Mouse (Mus musculus) forebrain, embryonic 12.5 days (tissue): ENCODE results near the gene Map3k21. TPM values are rescaled to one million over a fixed set of nuclear protein-coding genes. Genes with fewer than 3 reads are reported as not detected.

Experiments used
- ATAC-seq: fragments of 200-750 bp; cut with Nextera tagmentation; 2 replicates; pipeline ENCODE4 v1.8.0; 2017; ENCODE audit warnings: moderate TSS enrichment; ENCODE audit not compliant: low FRiP score
- H3K27ac ChIP-seq: fragments of 300-500 bp; sonication (generic); 2 replicates; pipeline ENCODE4 v1.5.1; 2016; ENCODE audit warnings: mild to moderate bottlenecking
- H3K27me3 ChIP-seq: fragments of 300-500 bp; sonication (generic); 2 replicates; pipeline ENCODE4 v1.6.1; 2016; ENCODE audit warnings: mild to moderate bottlenecking
- H3K36me3 ChIP-seq: fragments of 300-500 bp; sonication (generic); replicated peaks from 2 replicates; pipeline ENCODE4 v1.6.1; 2016; ENCODE audit warnings: mild to moderate bottlenecking
- H3K4me1 ChIP-seq: fragments of 300-500 bp; sonication (generic); 2 replicates; pipeline ENCODE4 v1.6.1; 2016
- H3K4me2 ChIP-seq: fragments of 300-500 bp; sonication (generic); 2 replicates; pipeline ENCODE4 v1.6.1; 2016; ENCODE audit warnings: mild to moderate bottlenecking, moderate library complexity
- H3K4me3 ChIP-seq: fragments of 300-500 bp; sonication (generic); replicated peaks from 2 replicates; pipeline ENCODE4 v1.5.1; 2016; ENCODE audit warnings: mild to moderate bottlenecking
- H3K9ac ChIP-seq: fragments of 300-500 bp; sonication (generic); 2 replicates; pipeline ENCODE4 v1.6.1; 2016; ENCODE audit warnings: mild to moderate bottlenecking
- H3K9me3 ChIP-seq: fragments of 300-500 bp; sonication (generic); 2 replicates; pipeline ENCODE4 v1.6.1; 2016
- WGBS: fragments of 180-500 bp; shearing (Covaris S2); methylation state at CpG from one replicate; pipeline ENCODE4 v1.1.7; 2016; 5-methylcytosine and 5-hydroxymethylcytosine counted together
- polyA plus RNA-seq: library from polyadenylated mRNA; unstranded; fragments of >200 nt; fragmentation: Nextera tagmentation; extraction: Ambion mirVana; gene quantifications from 2 replicates; pipeline ENCODE4 v1.2.1, GENCODE M21; 2016

Gene Map3k21
- polyA plus RNA-seq, 1 experiment from 2014 or later, result 0.08 TPM

DNA sequence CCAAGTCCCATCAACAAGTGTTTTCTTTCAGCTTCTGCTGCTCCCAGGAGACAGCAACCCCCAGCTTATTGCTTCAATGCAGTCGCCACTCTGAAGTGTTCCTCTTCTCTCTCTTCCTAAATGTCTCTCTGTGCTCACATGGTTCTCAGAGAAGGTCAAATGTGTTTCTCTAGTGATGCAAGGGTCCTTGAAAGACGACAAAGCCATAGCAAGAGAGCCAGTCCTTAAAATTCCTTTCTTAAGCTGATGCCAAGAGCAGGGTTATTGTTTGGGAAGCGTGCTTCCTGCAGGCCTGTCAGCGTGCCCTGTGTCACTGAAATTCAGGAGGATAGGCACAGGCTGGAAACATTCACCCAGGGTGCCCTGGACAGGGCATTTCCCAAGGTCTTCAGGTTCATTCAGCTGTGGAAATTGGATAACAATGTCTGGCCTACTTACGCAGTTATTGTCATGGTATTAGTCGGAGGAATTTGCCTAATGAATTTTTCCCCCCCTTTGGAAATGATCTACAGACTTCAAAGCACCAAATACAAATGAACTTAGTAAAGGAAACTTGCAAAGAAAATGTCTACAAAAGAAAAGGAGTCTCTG, 76.8 kb downstream of the Map3k21 start:
- Histone ChIP-seq H3K4me3 (no peak overlapping the region), H3K27ac (no peak overlapping the region), H3K4me2 (no peak overlapping the region), H3K9me3 (no peaks in the 10 kb centered on the region), H3K36me3 (no peaks in the 10 kb centered on the region), H3K27me3 (0 out of 2 replicates have a peak, but pooled peaks cover 1% of the 10 kb centered on the region), H3K9ac (no peak overlapping the region), H3K4me1 (peaks cover 17% of the 10 kb centered on the region)
- WGBS, result 10% methylated on average over 6 of the region's 6 CpGs
- ATAC-seq, result no peak

DNA sequence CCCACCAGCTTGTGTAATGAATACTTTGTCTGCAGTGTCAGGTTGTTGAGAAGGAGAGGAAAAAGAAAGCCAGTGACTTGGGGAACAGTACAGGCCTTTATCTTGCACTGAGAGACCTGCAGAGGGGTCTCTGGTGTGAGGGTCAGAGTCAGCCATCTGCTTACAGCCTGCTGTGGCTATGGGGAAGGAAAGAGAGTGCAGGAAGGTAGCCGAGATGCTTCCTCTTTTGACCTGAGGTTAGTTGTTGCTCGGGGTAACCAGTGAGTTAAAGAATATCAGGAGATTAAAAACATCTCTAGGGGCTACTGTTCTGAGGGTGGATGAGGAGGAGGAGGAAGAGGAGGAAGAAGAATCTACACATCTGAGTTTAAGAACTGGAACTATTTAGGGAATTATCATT, 77.7 kb downstream of the Map3k21 start:
- Histone ChIP-seq H3K27ac (no peak overlapping the region), H3K27me3 (peaks cover 10% of the 10 kb centered on the region), H3K4me3 (no peak overlapping the region), H3K4me1 (peaks cover 17% of the 10 kb centered on the region), H3K4me2 (no peak overlapping the region), H3K9ac (no peak overlapping the region), H3K9me3 (no peaks in the 10 kb centered on the region), H3K36me3 (no peaks in the 10 kb centered on the region)
- no peak for ATAC-seq
- WGBS, result 58% methylated on average over 2 of the region's 2 CpGs

DNA sequence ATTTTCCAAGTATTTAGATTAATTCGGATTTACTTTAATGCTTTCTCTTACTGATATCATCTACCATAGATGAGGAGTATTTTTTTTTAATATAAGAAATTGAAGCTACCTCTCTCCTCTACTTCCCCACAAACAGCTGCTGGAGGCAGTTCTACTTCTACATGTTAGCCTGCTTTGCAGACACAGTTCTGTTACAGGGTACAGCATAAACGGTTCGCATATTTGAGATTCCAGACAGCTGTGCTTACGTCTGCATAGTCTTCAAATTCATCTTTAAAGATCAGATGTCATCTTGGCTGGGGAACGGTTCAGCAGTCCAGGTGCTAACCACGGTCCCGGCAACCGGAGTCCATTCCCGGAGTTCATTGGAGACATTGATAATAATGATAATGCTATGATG, 83.4 kb downstream of the Map3k21 start:
- no peak overlapping the region for H3K4me3 ChIP-seq
- ATAC-seq, result no peak
- WGBS, result 80% methylated on average over 9 of the region's 9 CpGs

DNA sequence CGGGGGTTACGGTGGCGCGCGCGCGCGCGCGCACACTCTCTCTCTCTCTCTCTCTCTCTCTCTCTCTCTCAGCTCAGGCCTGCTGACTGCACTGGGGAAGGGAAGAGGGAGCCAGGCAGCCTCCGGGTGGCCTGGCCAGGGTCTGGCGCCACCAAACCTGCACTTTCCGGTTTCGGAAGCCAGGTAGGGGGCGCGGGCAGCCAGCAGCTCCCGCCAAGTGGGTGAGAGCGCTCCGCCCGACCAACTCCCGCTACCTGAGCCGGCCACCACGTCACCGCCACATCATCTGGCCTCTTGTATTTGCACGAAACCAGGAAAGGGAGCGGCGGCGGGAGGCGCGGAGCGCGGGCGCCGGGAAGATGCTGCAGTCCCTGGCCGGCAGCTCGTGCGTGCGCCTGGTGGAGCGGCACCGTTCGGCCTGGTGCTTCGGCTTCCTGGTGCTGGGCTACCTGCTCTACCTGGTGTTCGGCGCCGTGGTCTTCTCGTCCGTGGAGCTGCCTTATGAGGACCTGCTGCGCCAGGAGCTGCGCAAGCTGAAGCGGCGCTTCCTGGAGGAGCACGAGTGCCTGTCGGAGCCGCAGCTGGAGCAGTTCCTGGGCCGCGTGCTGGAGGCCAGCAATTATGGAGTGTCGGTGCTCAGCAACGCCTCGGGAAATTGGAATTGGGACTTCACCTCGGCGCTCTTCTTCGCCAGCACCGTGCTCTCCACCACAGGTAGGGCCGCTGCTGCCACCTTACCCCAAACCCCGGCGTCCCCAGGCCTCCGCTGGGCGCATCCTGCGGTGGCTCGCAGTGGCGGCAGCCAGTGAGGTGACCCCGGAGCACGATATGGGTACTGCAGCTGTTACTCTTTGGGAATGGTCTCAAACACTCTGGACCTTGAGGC, 85.1 kb downstream of the Map3k21 start, which contains the start of gene Kcnk1:
Gene Kcnk1 (plus strand): TSS at position 70 of the 886 bp plus-strand sequence.
- H3K36me3 ChIP-seq, result no peaks in the 10 kb centered on the region
- peak within 1 kb of the TSS; percentile 91 for H3K4me2 ChIP-seq
- peaks cover 57% of the 10 kb centered on the region for H3K27me3 ChIP-seq
- peak; percentile 79 for ATAC-seq
- 0 out of 2 replicates have a peak within 1 kb of the TSS, but pooled peaks have one; percentile 31 for H3K27ac ChIP-seq
- H3K9ac ChIP-seq, result peak within 1 kb of the TSS; percentile 66
- H3K4me1 ChIP-seq, result peaks cover 23% of the 10 kb centered on the region
- no peaks in the 10 kb centered on the region for H3K9me3 ChIP-seq
- WGBS, result under 1% methylated on average over 73 of the region's 73 CpGs
- peak within 1 kb of the TSS; percentile 59 for H3K4me3 ChIP-seq

More for the DNA sequence above, 83.4 kb downstream of the Map3k21 start:
- Histone ChIP-seq H3K27ac (no peak overlapping the region), H3K4me2 (no peak overlapping the region), H3K27me3 (peaks cover 57% of the 10 kb centered on the region), H3K9ac (no peak overlapping the region), H3K4me1 (peaks cover 23% of the 10 kb centered on the region), H3K9me3 (no peaks in the 10 kb centered on the region), H3K36me3 (no peaks in the 10 kb centered on the region)

DNA sequence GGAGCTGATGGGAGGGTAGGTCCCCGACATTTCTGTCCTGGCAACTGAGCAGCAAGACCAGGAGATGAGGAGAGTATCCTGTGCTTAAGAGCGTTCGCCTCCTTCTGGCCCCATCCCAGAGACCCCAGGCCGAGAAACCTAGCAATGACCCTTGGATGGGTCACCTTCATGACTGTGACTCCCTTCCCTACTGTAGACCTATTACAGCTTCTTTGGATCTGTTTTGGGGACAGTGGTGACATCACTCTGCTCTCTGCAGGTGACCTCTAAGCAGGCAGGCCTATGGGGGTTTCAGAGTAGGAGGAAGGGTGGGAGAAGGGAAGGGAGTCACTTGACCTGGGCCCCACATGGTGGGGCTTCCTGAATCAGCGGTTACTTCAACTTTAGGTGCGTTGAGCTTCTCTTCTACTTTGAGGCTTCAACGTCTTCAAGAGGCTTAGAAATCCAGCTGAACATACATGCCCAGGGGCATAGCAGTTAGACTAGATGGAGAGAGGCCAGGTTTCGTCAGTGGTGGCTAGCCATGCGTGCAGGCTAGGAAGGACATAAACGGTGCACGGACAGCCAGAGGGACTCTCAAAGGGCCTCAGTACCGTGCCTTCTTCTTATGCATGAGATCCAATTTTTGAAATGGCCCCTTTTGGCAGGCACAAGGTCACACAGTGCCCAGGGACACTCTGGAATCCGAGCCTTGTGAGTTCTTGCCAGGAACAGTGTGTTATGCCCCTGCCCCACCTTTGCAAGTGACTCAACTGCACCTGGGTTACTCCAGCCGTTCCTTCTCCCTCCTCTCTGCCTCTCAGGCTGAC, 86.0 kb downstream of the Map3k21 start:
- H3K27ac ChIP-seq, result no peak overlapping the region
- ATAC-seq, result no peak
- no peaks in the 10 kb centered on the region for H3K36me3 ChIP-seq
- peak overlapping the region; percentile 59 for H3K4me3 ChIP-seq
- H3K4me2 ChIP-seq, result peak overlapping the region; percentile 91
- H3K4me1 ChIP-seq, result peaks cover 23% of the 10 kb centered on the region
- H3K9ac ChIP-seq, result peak overlapping the region; percentile 66
- H3K9me3 ChIP-seq, result no peaks in the 10 kb centered on the region
- 11% methylated on average over 14 of the region's 14 CpGs for WGBS
- peaks cover 57% of the 10 kb centered on the region for H3K27me3 ChIP-seq

DNA sequence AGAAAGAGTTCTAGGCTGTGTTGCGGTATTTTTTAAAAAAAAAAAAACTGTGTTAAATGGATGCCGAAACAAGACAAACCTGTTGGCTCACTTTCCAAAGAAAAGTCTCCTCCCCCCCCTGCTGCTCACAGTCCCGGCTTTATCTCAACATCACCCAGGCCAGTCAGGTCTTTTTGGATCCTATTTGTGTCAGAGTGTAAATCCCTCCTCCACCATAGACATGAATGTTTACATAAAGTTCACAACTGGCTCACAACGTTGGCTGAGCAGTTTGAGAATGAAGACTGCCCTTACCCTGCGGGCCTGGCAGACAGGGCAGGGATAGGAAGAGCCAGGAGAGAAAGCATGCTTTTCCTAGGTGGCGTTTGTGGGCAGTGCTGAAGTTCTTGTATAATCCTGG, 86.7 kb downstream of the Map3k21 start:
- no peak for ATAC-seq
- no peaks in the 10 kb centered on the region for H3K9me3 ChIP-seq
- peaks cover 57% of the 10 kb centered on the region for H3K27me3 ChIP-seq
- H3K27ac ChIP-seq, result no peak overlapping the region
- peaks cover 23% of the 10 kb centered on the region for H3K4me1 ChIP-seq
- no peaks in the 10 kb centered on the region for H3K36me3 ChIP-seq
- H3K9ac ChIP-seq, result no peak overlapping the region
- no peak overlapping the region for H3K4me3 ChIP-seq
- no peak overlapping the region for H3K4me2 ChIP-seq
- WGBS, result 36% methylated on average over 6 of the region's 6 CpGs

Other genes with a start within 250 kb of the Map3k21 start
- 8.7 and 10.0 TPM in 2 replicates for gene Map10, start 240.6 kb upstream of the Map3k21 start, polyA plus RNA-seq
- 17.1 and 20.0 TPM in 2 replicates for gene Ntpcr, start 180.5 kb upstream of the Map3k21 start, polyA plus RNA-seq
- gene Pcnx2, start 12.1 kb upstream of the Map3k21 start, polyA plus RNA-seq, result 1.3 TPM in 2 replicates
- 6.2 and 6.5 TPM in 2 replicates for gene Kcnk1, start 84.7 kb downstream of the Map3k21 start, polyA plus RNA-seq